Mouse (Mus musculus): Measurements from ENCODE around the gene Etv6.

DNA sequence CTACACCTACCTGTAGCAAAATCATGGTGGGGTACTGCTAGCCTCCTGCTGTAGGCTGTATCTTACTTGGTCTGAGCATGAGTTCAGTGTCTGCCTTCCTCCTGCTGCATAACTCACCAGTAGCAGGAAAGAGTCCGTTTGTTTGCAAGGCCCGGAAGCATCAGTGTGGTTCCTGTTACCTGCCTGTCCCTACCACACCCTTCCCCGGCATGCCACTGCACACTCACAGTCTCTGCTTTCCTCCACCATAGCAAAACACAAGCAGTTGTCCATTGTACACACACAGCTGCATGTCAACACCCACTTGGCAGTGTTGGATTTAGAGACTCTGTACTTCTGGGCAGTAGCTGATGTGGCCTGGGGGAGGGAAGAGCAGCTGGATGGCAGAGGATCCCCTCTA lies 220.9 kb downstream of the Etv6 start:
- TF ChIP-seq TAL1 (IDR thresholded peaks at IDR 0.05; ENCODE audit: low read length) = no peak
- no peak for TF ChIP-seq GATA1 (IDR thresholded peaks at IDR 0.05; ENCODE audit: low read length)

All from erythroblast, embryonic 14.5 days (primary cell).